Mouse (Mus musculus) ES-Bruce4 (cell line): ENCODE results near the gene Pld1. TPM values are rescaled to one million over a fixed set of nuclear protein-coding genes. Genes with fewer than 3 reads are reported as not detected.

Source experiments
- H3K27ac ChIP-seq: 2 replicates; pipeline ENCODE4 v1.5.1; 2012; ENCODE audit warnings: low read length, inconsistent platforms; ENCODE audit not compliant: insufficient read depth
- H3K27me3 ChIP-seq: 2 replicates; pipeline ENCODE4 v1.6.1; 2012; ENCODE audit warnings: mild to moderate bottlenecking, low read length, inconsistent platforms; ENCODE audit not compliant: control insufficient read depth, poor library complexity, insufficient read depth, severe bottlenecking
- H3K36me3 ChIP-seq: 2 replicates; pipeline ENCODE4 v1.6.1; 2012; ENCODE audit warnings: inconsistent platforms, mild to moderate bottlenecking, low read length, moderate library complexity; ENCODE audit not compliant: control insufficient read depth, poor library complexity, insufficient read depth, severe bottlenecking
- H3K4me1 ChIP-seq: one replicate; pipeline ENCODE4 v1.8.1; 2011; ENCODE audit warnings: low read length; ENCODE audit not compliant: control insufficient read depth, insufficient read depth
- H3K4me3 ChIP-seq: 2 replicates; pipeline ENCODE4 v1.5.1; 2011; ENCODE audit warnings: low read depth, mild to moderate bottlenecking, low read length
- H3K9ac ChIP-seq: 2 replicates; pipeline ENCODE4 v1.6.1; 2012; ENCODE audit warnings: low read depth, mild to moderate bottlenecking, inconsistent platforms; ENCODE audit not compliant: poor library complexity, severe bottlenecking
- H3K9me3 ChIP-seq: replicated peaks from 2 replicates; pipeline ENCODE4 v1.6.1; 2012; ENCODE audit warnings: mild to moderate bottlenecking, low read length, inconsistent platforms; ENCODE audit not compliant: control insufficient read depth, poor library complexity, insufficient read depth, severe bottlenecking
- CTCF ChIP-seq: IDR thresholded peaks from one replicate; pipeline ENCODE4 v1.8.1; 2011; ENCODE audit warnings: low read depth, low read length
- EP300 ChIP-seq: IDR thresholded peaks from 2 replicates; pipeline ENCODE4 v1.6.1; 2011; ENCODE audit warnings: low read depth, low read length; ENCODE audit not compliant: insufficient read depth
- POLR2A ChIP-seq: IDR thresholded peaks from one replicate; pipeline ENCODE4 v1.8.1; 2011; ENCODE audit warnings: low read length; ENCODE audit not compliant: insufficient read depth
- polyA plus RNA-seq: library from polyadenylated mRNA; stranded (reverse); fragments of >200 nt; gene quantifications from 2 replicates; pipeline ENCODE4 v1.2.4, GENCODE M21; 2011; ENCODE audit warnings: low read depth; ENCODE audit not compliant: missing spikeins, insufficient read depth, insufficient read length

Pld1 gene
- polyA plus RNA-seq, 1 experiment = 5.8 TPM

- Histone ChIP-seq H3K27ac (no peak overlapping the region), H3K9me3 (no peaks in the 10 kb centered on the region), H3K36me3 (no peaks in the 10 kb centered on the region), H3K9ac (no peak overlapping the region), H3K27me3 (no peaks in the 10 kb centered on the region), H3K4me1 (no peaks in the 10 kb centered on the region), H3K4me3 (no peak overlapping the region)
- no peak for TF ChIP-seq CTCF
- no peak for TF ChIP-seq EP300
- no peak for TF ChIP-seq POLR2A
Measured at GRCm38 (mm10) chr3:28164678-28165077, 226.2 kb downstream of the Pld1 start.

- Histone ChIP-seq H3K27ac (no peak overlapping the region), H3K36me3 (no peaks in the 10 kb centered on the region), H3K9me3 (no peaks in the 10 kb centered on the region), H3K4me1 (no peaks in the 10 kb centered on the region), H3K4me3 (no peak overlapping the region), H3K9ac (no peak overlapping the region), H3K27me3 (no peaks in the 10 kb centered on the region)
- no peak for TF ChIP-seq POLR2A
- no peak for TF ChIP-seq CTCF
Measured at GRCm38 (mm10) chr3:28165598-28165997, 227.1 kb downstream of the Pld1 start.

GRCm38 (mm10) chr3:28167796-28168505, 229.5 kb downstream of the Pld1 start:
- H3K4me1 ChIP-seq = no peaks in the 10 kb centered on the region
- H3K4me3 ChIP-seq = no peak overlapping the region
- H3K9ac ChIP-seq = no peak overlapping the region
- H3K27me3 ChIP-seq = no peaks in the 10 kb centered on the region
- H3K27ac ChIP-seq = no peak overlapping the region
- TF ChIP-seq EP300 (no peak), POLR2A (no peak), CTCF (no peak)
- H3K9me3 ChIP-seq = no peaks in the 10 kb centered on the region
- H3K36me3 ChIP-seq = no peaks in the 10 kb centered on the region

- H3K4me1 ChIP-seq = no peaks in the 10 kb centered on the region
- H3K4me3 ChIP-seq = no peak overlapping the region
- TF ChIP-seq EP300 = no peak
- peak; percentile 21 for TF ChIP-seq CTCF
- TF ChIP-seq POLR2A = no peak
- H3K9me3 ChIP-seq = no peaks in the 10 kb centered on the region
- H3K27ac ChIP-seq = no peak overlapping the region
- no peak overlapping the region for H3K9ac ChIP-seq
- no peaks in the 10 kb centered on the region for H3K27me3 ChIP-seq
- H3K36me3 ChIP-seq = no peaks in the 10 kb centered on the region
Measured at GRCm38 (mm10) chr3:28170911-28171618, 232.6 kb downstream of the Pld1 start.

- Histone ChIP-seq H3K27me3 (no peaks in the 10 kb centered on the region), H3K9me3 (no peaks in the 10 kb centered on the region), H3K4me3 (no peak overlapping the region), H3K4me1 (no peaks in the 10 kb centered on the region), H3K36me3 (no peaks in the 10 kb centered on the region), H3K9ac (no peak overlapping the region), H3K27ac (no peak overlapping the region)
- TF ChIP-seq EP300 (no peak), POLR2A (no peak), CTCF (no peak)
Measured at GRCm38 (mm10) chr3:28175997-28176967, 237.8 kb downstream of the Pld1 start.
